Mouse (Mus musculus) G1E (cell line): ENCODE data around the gene Fosb. TPM values are rescaled to one million over a fixed set of nuclear protein-coding genes. Genes with fewer than 3 reads are reported as not detected.

Source experiments
- ATAC-seq: 2 replicates; pipeline ENCODE4 v1.8.0; 2016; ENCODE audit warnings: mild to moderate bottlenecking; ENCODE audit not compliant: insufficient number of reproducible peaks, poor library complexity, low FRiP score, severe bottlenecking; ENCODE audit errors: extremely low read depth
- DNase-seq: peaks from one replicate; pipeline ENCODE4 v3.0.0; 2012; ENCODE audit warnings: low spot score
- H3K27me3 ChIP-seq: 2 replicates; pipeline ENCODE4 v1.6.1; 2012; ENCODE audit warnings: mild to moderate bottlenecking, low read length, inconsistent platforms; ENCODE audit not compliant: insufficient read depth
- H3K36me3 ChIP-seq: replicated peaks from 2 replicates; pipeline ENCODE3; 2012; ENCODE audit warnings: mild to moderate bottlenecking, inconsistent platforms
- H3K4me1 ChIP-seq: 2 replicates; pipeline ENCODE4 v1.6.1; 2012; ENCODE audit warnings: low read depth, low read length, inconsistent platforms, mixed read lengths; ENCODE audit not compliant: insufficient read depth
- H3K4me3 ChIP-seq: 2 replicates; pipeline ENCODE4 v1.5.1; 2012; ENCODE audit warnings: low read depth, mild to moderate bottlenecking, inconsistent platforms, low read length, moderate library complexity, mixed read lengths
- H3K9me3 ChIP-seq: replicated peaks from 2 replicates; pipeline ENCODE4 v1.6.1; 2012; ENCODE audit warnings: inconsistent platforms
- CTCF ChIP-seq: IDR thresholded peaks from 2 replicates; pipeline ENCODE4 v1.5.1; 2012; ENCODE audit warnings: low read depth, low read length, inconsistent platforms, mixed read lengths
- GATA1 ChIP-seq: IDR thresholded peaks from 2 replicates; pipeline ENCODE4 v1.6.1; 2012; ENCODE audit warnings: borderline replicate concordance, low read length, inconsistent platforms, mixed read lengths
- GATA2 ChIP-seq: IDR thresholded peaks from 2 replicates; pipeline ENCODE4 v1.6.1; 2012; ENCODE audit warnings: low read depth, low read length, inconsistent platforms, borderline replicate concordance
- POLR2AphosphoS5 ChIP-seq: IDR thresholded peaks from 2 replicates; pipeline ENCODE4 v1.6.1; 2012; ENCODE audit warnings: low read depth, low read length, inconsistent platforms; ENCODE audit not compliant: insufficient replicate concordance
- TAL1 ChIP-seq: conservative IDR thresholded peaks from 2 replicates; pipeline ENCODE4 v1.6.1; 2012; ENCODE audit warnings: low read depth, low read length, inconsistent platforms, mixed read lengths
- polyA plus RNA-seq: library from polyadenylated mRNA; stranded (reverse); fragments of >175 nt; gene quantifications from 2 replicates; pipeline ENCODE4 v1.2.3, GENCODE M21; 2012
- total RNA-seq, 2 experiments: library from RNA; stranded (forward) in 1 of 2; stranded (reverse) in 1 of 2; fragments of 200-1000 nt in 1 of 2; fragments of >200 nt in 1 of 2; fragmentation: Nextera tagmentation in 1 of 2; gene quantifications; 2 replicates each; pipeline ENCODE4 v1.2.3; 2014 to 2017

Gene Fosb
- total and polyA plus RNA-seq, 3 experiments, result 0.38 to 0.61 TPM; not detected in 1

DNA sequence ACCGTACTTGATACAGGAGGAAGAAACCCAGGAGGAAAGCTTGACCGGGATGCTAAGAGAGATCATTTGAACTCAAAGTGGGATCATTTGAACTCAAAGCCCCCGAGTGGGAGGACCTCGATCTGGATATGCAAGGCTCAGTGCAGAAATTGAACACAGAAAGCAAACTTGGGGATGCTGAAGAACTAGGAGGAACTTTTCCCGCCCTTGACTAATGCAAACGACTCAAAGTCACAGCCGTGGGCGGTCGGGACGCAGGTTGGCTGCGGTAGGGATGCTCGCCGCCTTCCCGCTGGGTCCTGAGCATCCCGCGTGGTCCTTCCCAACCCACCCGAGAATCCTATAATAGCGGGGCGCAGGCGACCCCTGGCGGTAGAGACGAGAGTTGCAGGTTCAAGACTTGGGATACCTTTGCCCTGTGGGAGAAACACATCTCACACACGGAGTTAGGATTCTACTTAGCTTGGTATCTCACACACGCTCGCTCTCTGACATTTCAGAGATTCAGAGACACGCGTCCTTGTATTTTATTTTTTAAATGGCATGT, 32.7 kb upstream of the Fosb start:
- DNase-seq (no peak), ATAC-seq (no peak)
- peaks cover 12% of the 10 kb centered on the region for H3K36me3 ChIP-seq
- TF ChIP-seq GATA1, result no peak
- TF ChIP-seq CTCF, result no peak
- no peak for TF ChIP-seq GATA2
- no peak for TF ChIP-seq POLR2AphosphoS5
- no peak for TF ChIP-seq TAL1
- H3K9me3 ChIP-seq, result no peaks in the 10 kb centered on the region
- no peak overlapping the region for H3K4me3 ChIP-seq
- peaks cover 6% of the 10 kb centered on the region; the same call in 1 of the 2 replicates for H3K27me3 ChIP-seq
- H3K4me1 ChIP-seq, result peaks cover 22% of the 10 kb centered on the region

DNA sequence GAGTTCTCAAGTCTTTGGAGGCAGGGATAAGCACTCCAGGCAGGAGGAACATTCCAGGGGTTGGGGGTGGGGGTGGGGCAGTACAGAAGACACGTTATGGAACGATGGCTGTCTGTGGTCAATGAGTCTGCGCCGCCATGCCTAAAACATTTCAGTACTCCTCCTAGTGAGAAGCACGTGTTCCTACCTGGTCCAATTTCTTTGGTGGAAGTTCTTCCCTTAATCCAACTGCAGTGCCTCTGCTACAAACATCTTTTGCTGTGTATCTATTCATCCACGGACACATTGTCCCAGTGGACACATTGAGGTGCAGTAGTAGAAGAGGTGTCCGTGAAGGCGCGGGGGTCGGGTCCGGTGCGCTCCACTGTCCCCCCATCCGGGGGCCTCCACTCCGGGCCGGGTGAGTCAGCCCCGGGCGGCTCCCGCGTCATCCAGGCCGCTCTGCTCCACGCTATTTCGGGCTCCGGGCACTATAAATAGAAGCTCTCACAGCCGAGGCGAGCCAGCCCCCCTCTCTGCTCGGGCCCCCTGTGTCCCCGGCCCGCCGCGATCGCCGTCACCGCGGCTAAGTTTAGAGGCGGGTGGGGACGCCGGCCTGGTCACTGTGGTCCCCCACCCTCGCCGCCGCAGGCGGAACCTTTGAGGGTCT, 32.0 kb upstream of the Fosb start:
- Histone ChIP-seq H3K9me3 (no peaks in the 10 kb centered on the region), H3K27me3 (peaks cover 6% of the 10 kb centered on the region; the same call in 1 of the 2 replicates), H3K36me3 (peaks cover 9% of the 10 kb centered on the region), H3K4me1 (peaks cover 22% of the 10 kb centered on the region), H3K4me3 (no peak overlapping the region)
- TF ChIP-seq TAL1, result no peak
- no peak for TF ChIP-seq GATA2
- TF ChIP-seq GATA1, result no peak
- no peak for TF ChIP-seq POLR2AphosphoS5
- no peak for TF ChIP-seq CTCF
- ATAC-seq (no peak), DNase-seq (no peak)

DNA sequence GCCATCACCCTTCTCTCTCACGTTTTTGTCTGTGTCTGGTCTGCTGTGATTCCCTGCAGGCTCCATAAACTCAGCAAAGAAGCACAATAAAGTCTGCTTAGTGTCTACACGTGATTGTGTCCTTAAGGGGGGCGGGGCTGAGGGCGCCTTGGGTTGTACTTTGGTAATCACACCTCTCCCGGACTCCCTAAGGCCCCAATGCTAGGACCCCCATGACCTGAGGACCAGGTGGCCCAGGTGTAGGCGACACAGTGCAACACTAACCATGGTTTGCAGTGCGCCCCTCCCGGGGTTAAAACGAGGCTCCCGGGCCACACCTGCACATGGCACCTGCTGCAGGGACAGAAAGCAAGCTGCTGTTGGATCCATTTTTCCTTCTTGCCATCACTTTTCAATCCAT, 31.4 kb upstream of the Fosb start:
- peaks cover 6% of the 10 kb centered on the region; the same call in 1 of the 2 replicates for H3K27me3 ChIP-seq
- TF ChIP-seq TAL1 (no peak), GATA2 (no peak), POLR2AphosphoS5 (no peak), CTCF (no peak), GATA1 (no peak)
- H3K4me3 ChIP-seq, result no peak overlapping the region
- DNase-seq (no peak), ATAC-seq (no peak)
- H3K9me3 ChIP-seq, result no peaks in the 10 kb centered on the region
- peaks cover 5% of the 10 kb centered on the region for H3K36me3 ChIP-seq
- peaks cover 21% of the 10 kb centered on the region for H3K4me1 ChIP-seq

DNA sequence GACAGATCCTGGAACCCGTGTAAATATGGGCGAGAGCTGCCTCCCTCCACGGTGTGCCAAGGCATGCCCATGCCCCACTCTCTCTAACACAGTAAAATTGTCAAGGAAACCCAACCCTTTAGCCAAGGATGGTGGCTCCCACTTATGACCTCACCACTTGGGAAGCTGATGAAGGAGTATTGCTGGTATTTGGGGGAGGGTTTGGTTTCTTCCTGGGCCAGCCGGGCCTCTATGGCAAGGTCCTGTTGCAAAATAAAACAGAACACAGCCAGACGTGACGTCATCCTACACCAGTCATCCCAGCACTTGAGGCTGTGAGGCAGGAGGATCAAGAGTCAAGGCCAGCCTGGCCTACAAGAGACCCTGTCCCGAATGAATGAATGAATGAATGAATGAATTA, 28.7 kb upstream of the Fosb start:
- Histone ChIP-seq H3K9me3 (no peaks in the 10 kb centered on the region), H3K4me3 (no peak overlapping the region), H3K27me3 (peaks cover 6% of the 10 kb centered on the region; the same call in 1 of the 2 replicates), H3K4me1 (peaks cover 15% of the 10 kb centered on the region), H3K36me3 (no peaks in the 10 kb centered on the region)
- TF ChIP-seq GATA1, result no peak
- DNase-seq (no peak), ATAC-seq (no peak)

DNA sequence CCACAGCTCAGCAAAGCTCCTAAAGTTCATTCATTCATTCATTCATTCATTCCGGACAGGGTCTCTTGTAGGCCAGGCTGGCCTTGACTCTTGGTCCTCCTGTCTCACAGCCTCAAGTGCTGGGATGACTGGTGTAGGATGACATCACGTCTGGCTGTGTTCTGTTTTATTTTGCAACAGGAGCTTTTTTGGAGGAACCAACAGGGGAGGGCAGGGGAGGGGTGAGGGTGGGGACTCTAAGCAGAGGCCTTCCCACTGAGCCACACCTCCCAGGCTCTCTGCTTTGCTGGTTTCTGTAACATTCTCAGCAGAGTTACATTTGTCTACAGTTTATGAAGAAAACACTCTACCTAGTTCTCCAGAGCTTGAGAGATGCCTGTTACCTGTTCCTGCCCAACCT, 28.2 kb upstream of the Fosb start:
- Histone ChIP-seq H3K36me3 (no peaks in the 10 kb centered on the region), H3K27me3 (peaks cover 6% of the 10 kb centered on the region; the same call in 1 of the 2 replicates), H3K4me1 (peaks cover 18% of the 10 kb centered on the region), H3K4me3 (no peak overlapping the region), H3K9me3 (no peaks in the 10 kb centered on the region)
- DNase-seq (no peak), ATAC-seq (no peak)
- no peak for TF ChIP-seq POLR2AphosphoS5
- TF ChIP-seq GATA1, result no peak
- no peak for TF ChIP-seq TAL1

DNA sequence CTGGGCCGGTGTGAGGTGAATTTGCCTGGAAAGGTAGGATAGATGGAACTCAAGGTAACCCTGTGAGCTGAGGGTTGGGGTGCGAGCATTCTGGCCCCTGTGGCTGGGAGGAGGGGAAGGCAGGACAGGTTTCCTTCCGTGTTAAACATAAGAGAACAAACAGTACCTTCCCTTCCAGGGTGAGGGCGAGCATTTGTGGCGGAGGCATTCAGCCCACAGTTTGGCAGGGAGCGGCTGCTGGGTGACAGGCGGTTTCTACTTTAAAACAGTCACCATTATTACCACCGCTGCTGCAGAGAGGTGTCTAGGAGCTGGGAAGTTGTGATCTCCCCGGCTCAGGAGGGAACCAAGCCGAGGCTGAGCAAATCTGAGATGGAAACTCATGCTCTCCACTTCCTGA, 27.3 kb upstream of the Fosb start:
- Histone ChIP-seq H3K9me3 (no peaks in the 10 kb centered on the region), H3K4me1 (peaks cover 25% of the 10 kb centered on the region), H3K36me3 (no peaks in the 10 kb centered on the region), H3K27me3 (peaks cover 10% of the 10 kb centered on the region; the same call in 1 of the 2 replicates), H3K4me3 (no peak overlapping the region)
- no peak for DNase-seq
- ATAC-seq, result no peak
- TF ChIP-seq GATA2, result no peak
- no peak for TF ChIP-seq CTCF
- no peak for TF ChIP-seq POLR2AphosphoS5
- no peak for TF ChIP-seq GATA1
- TF ChIP-seq TAL1, result no peak
